Mouse (Mus musculus): Measurements from ENCODE around the gene Runx1.

The Runx1 gene

GRCm38 (mm10) chr16:92801567-92801966 is 24.4 kb downstream of the Runx1 start:
- in situ Hi-C loops (cut with MboI; ENCODE audit: unreplicated experiment in 2 of 2) = no loop called here

- in situ Hi-C loops (cut with MboI; ENCODE audit: unreplicated experiment in 2 of 2) = no loop called here
These were observed 25.1 kb downstream of the Runx1 start for GRCm38 (mm10) chr16:92800845-92801244.

GRCm38 (mm10) chr16:92799940-92800339 is 26.0 kb downstream of the Runx1 start:
- in situ Hi-C loops (cut with MboI; ENCODE audit: unreplicated experiment in 2 of 2) = no loop called here

GRCm38 (mm10) chr16:92794197-92794596 is 31.8 kb downstream of the Runx1 start:
- in situ Hi-C loops (cut with MboI; ENCODE audit: unreplicated experiment in 2 of 2) = no loop called here

- in situ Hi-C loops (cut with MboI; ENCODE audit: unreplicated experiment in 2 of 2) = no loop called here
These were observed 32.2 kb downstream of the Runx1 start for GRCm38 (mm10) chr16:92793741-92794140.

- in situ Hi-C loops (cut with MboI; ENCODE audit: unreplicated experiment in 2 of 2) = no loop called here
These were observed 33.0 kb downstream of the Runx1 start for GRCm38 (mm10) chr16:92792905-92793304.

- in situ Hi-C loops (cut with MboI; ENCODE audit: unreplicated experiment in 2 of 2) = no loop called here
These were observed 35.3 kb downstream of the Runx1 start for GRCm38 (mm10) chr16:92790601-92791000.

- in situ Hi-C loops (cut with MboI; ENCODE audit: unreplicated experiment in 2 of 2) = no loop called here
These were observed 36.1 kb downstream of the Runx1 start for GRCm38 (mm10) chr16:92789840-92790239.

- in situ Hi-C loops (cut with MboI; ENCODE audit: unreplicated experiment in 2 of 2) = no loop called here
These were observed 37.5 kb downstream of the Runx1 start for GRCm38 (mm10) chr16:92788446-92788845.

- in situ Hi-C loops (cut with MboI; ENCODE audit: unreplicated experiment in 2 of 2) = no loop called here
These were observed 39.0 kb downstream of the Runx1 start for GRCm38 (mm10) chr16:92786883-92787321.

- in situ Hi-C loops (cut with MboI; ENCODE audit: unreplicated experiment in 2 of 2) = no loop called here
These were observed 39.6 kb downstream of the Runx1 start for GRCm38 (mm10) chr16:92786276-92786882.

GRCm38 (mm10) chr16:92783651-92784131 is 42.3 kb downstream of the Runx1 start:
- in situ Hi-C loops (cut with MboI; ENCODE audit: unreplicated experiment in 2 of 2) = no loop called here

GRCm38 (mm10) chr16:92782408-92782807 is 43.5 kb downstream of the Runx1 start:
- in situ Hi-C loops (cut with MboI; ENCODE audit: unreplicated experiment in 2 of 2) = no loop called here

GRCm38 (mm10) chr16:92779896-92780435 is 46.0 kb downstream of the Runx1 start:
- in situ Hi-C loops (cut with MboI; ENCODE audit: unreplicated experiment in 2 of 2) = no loop called here

GRCm38 (mm10) chr16:92779175-92779574 is 46.8 kb downstream of the Runx1 start:
- in situ Hi-C loops (cut with MboI; ENCODE audit: unreplicated experiment in 2 of 2) = no loop called here

- in situ Hi-C loops (cut with MboI; ENCODE audit: unreplicated experiment in 2 of 2) = no loop called here
These were observed 47.7 kb downstream of the Runx1 start for GRCm38 (mm10) chr16:92778096-92778780.

- in situ Hi-C loops (cut with MboI; ENCODE audit: unreplicated experiment in 2 of 2) = no loop called here
These were observed 58.1 kb downstream of the Runx1 start for GRCm38 (mm10) chr16:92767862-92768261.

GRCm38 (mm10) chr16:92767423-92767822 is 58.5 kb downstream of the Runx1 start:
- in situ Hi-C loops (cut with MboI; ENCODE audit: unreplicated experiment in 2 of 2) = no loop called here

- in situ Hi-C loops (cut with MboI; ENCODE audit: unreplicated experiment in 2 of 2) = no loop called here
These were observed 61.1 kb downstream of the Runx1 start for GRCm38 (mm10) chr16:92764741-92765396.

- in situ Hi-C loops (cut with MboI; ENCODE audit: unreplicated experiment in 2 of 2) = no loop called here
These were observed 62.3 kb downstream of the Runx1 start for GRCm38 (mm10) chr16:92763666-92764065.

GRCm38 (mm10) chr16:92761968-92762521 is 63.9 kb downstream of the Runx1 start:
- in situ Hi-C loops (cut with MboI; ENCODE audit: unreplicated experiment in 2 of 2) = no loop called here

Measured in v-Abl transformed pro-B cells (cell line).